Mouse (Mus musculus) splenic B cell, adult 2 months (primary cell): ENCODE measurements around the gene Polr3h.

Source experiments
- DNase-seq: peaks from one replicate; pipeline ENCODE4 v3.0.0-alpha.2; 2011; ENCODE audit warnings: low read depth, low spot score
- H3K27me3 ChIP-seq: 2 replicates; pipeline ENCODE4 v1.6.1; 2012; ENCODE audit warnings: mild to moderate bottlenecking, low read length, moderate library complexity, mixed read lengths; ENCODE audit not compliant: control insufficient read depth, poor library complexity, insufficient read depth, severe bottlenecking
- H3K36me3 ChIP-seq: 2 replicates; pipeline ENCODE4 v1.6.1; 2012; ENCODE audit warnings: mild to moderate bottlenecking, low read length, moderate library complexity, mixed read lengths; ENCODE audit not compliant: control insufficient read depth, poor library complexity, insufficient read depth, severe bottlenecking

Gene Polr3h

DNA sequence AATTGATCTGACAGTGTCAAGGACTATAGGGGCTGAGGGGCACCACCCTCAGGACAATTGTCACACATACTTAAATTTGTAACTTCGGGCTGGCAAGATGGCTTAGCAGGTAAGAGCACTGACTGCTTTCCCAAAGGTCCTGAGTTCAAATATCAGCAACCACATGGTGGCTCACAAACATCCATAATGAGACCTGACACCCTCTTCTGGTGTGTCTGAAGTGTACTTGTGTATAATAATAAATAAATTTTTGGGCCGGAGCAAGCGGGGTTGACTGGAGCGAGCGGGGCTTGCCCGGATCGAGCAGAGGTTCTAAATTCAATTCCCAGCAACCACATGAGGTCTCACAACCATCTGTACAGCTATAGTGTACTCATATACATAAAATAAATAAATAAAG is 85.7 kb downstream of the Polr3h start:
- Histone ChIP-seq H3K27me3 (no peaks in the 10 kb centered on the region), H3K36me3 (no peaks in the 10 kb centered on the region)
- DNase-seq = no peak

DNA sequence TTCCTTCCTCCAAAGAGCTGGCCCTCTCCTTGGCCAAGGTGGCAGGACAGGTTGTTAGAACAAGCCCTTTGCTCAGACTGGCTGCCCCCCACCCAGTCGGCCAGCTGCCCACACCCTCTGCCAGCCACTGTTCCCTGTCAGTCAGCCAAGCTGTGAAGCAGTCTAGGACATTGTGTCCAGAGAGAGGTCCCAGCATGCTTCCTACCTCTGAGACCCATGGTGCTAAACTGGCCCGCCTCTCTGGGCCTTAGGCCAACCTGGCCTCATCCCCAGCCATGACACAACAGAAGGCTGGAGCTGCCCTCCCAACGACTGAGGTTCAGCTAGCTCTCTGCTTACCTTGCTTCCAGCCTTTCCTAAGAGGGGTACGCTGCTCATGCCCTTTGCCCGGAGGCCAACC is 86.4 kb downstream of the Polr3h start:
- H3K36me3 ChIP-seq = no peaks in the 10 kb centered on the region
- no peaks in the 10 kb centered on the region for H3K27me3 ChIP-seq
- DNase-seq = no peak

DNA sequence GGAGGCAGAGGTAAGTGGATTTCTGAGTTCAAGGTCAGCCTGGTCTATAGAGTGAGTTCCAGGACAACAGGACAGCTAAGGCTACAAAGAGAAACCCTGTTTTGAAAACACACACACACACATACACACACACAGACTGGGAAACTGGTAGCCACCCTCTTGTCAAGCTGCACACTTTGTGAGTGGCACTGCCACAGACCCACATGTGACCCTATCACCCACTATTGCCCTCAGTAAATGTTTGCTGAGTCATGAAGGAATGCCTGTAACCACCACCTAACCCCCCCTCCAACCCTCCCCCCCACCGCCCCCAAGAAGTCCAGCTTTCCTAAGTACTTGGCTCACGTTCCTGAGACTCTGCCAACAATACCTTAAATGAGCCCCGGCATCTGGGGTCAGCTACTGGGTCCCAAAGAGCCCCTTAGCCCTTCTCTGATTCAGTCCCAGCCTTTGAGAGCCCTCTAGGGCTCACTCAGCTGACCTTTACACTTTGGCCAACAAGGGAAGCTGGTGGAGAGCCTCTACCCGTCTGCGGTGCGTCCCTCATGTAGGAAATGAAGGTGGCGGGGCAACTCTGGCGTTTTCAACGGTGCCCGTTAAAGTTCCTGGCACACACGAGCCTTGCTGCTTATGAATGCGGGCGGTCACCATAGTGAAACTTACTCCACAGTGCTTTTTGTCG is 87.3 kb downstream of the Polr3h start:
- no peak for DNase-seq
- H3K27me3 ChIP-seq = no peaks in the 10 kb centered on the region
- no peaks in the 10 kb centered on the region for H3K36me3 ChIP-seq
